ENCODE assay signal across 7 mouse cellular contexts in the genomic region with DNA sequence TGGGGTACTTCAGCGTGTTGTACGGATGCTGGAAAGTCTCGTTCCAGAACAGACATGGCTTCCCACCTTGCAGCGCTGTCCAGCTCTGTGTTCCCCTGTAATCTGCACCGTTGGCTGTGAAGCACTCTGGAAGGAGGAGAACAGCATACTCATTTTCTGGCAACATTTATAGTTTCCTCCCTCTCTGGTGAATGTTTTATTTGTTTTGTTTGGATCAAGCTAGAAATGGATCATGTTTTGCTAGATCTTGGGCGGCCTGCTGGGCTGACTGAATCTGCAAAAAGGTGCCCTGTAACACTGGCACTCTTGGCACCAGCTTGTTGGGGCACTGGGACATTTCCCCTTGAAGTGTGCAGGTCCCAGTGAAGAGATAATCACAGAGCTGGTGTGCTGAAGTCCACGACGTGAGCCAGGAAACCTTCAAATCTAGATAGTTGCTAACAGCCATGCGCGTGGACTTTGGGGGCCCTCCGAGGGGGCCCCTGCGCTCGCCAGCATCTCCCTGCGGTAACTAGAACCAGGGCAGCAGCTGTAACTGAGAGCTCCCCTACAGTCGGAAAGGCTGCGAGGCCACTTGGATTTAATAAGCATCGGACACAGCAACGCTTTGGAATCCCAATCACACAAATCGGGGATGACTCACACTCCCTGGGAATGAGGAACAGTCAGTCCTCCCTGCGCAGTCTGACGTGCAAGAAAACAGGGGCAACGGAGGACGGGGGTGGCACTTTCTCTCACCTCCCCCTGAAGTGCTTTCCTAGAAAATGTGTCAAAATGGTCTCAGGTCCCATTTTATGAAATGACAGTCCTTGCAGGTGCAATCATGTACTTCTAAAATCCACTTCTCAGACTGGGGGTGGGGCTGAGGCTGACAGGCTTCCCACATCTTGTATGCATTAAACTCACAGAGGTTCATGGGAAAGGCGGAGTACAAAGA. TPM values are rescaled to one million over a fixed set of nuclear protein-coding genes. Genes with fewer than 3 reads are reported as not detected.
DNase-seq lines count a peak whose midpoint lies in the region; ATAC-seq lines count a peak whose summit lies in the region.

No protein-coding gene starts in this region.

- H3K27ac ChIP-seq in forebrain, embryonic 10.5 days = peak overlapping the region; percentile 69
- peak overlapping the region; percentile 62; the same call in 1 of the 2 replicates for H3K27ac ChIP-seq in heart, embryonic 11.5 days (ENCODE audit: low read depth, low read length)
- peak overlapping the region; percentile 45; the same call in 1 of the 2 replicates for H3K27ac ChIP-seq in limb, embryonic 11.5 days (replicated peaks; ENCODE audit: low read depth, low read length)
- H3K27ac ChIP-seq in liver, embryonic 12.5 days = no peak overlapping the region

- no peaks in the 10 kb centered on the region for H3K27me3 ChIP-seq in forebrain, embryonic 10.5 days (ENCODE audit: poor library complexity, severe bottlenecking)
- no peaks in the 10 kb centered on the region for H3K27me3 ChIP-seq in heart, embryonic 11.5 days (ENCODE audit: control insufficient read depth, insufficient read depth, low read length)
- H3K27me3 ChIP-seq in limb, embryonic 11.5 days (ENCODE audit: control insufficient read depth, insufficient read depth, low read length) = no peaks in the 10 kb centered on the region
- H3K27me3 ChIP-seq in liver, embryonic 12.5 days (replicated peaks) = no peaks in the 10 kb centered on the region

- WGBS in forebrain, embryonic 10.5 days = 74% methylated on average over 24 of the region's 24 CpGs
- 50% methylated on average over 24 of the region's 24 CpGs for WGBS in heart, embryonic 11.5 days (ENCODE audit: insufficient replicate concordance)
- WGBS in limb, embryonic 11.5 days = 48% methylated on average over 24 of the region's 24 CpGs
- WGBS in liver, embryonic 12.5 days (ENCODE audit: insufficient replicate concordance) = 56% methylated on average over 24 of the region's 24 CpGs

- peak overlapping the region; percentile 51 for H3K4me2 ChIP-seq in heart, embryonic 11.5 days
- peak overlapping the region; percentile 29 for H3K4me2 ChIP-seq in limb, embryonic 11.5 days (ENCODE audit: low read depth, severe bottlenecking)
- H3K4me2 ChIP-seq in liver, embryonic 12.5 days = no peak overlapping the region

- DNase-seq in adrenal gland, postnatal 10 days = peak; percentile 53
- DNase-seq in forebrain, embryonic 10.5 days (ENCODE audit: extremely low spot score, low spot score) = no peak
- peak; percentile 66 for DNase-seq in kidney, adult 9 months
- peak; percentile 34 for DNase-seq in limb, embryonic 11.5 days (ENCODE audit: low spot score)
- DNase-seq in right cerebral cortex, postnatal 14 days = peak; percentile 38

- peaks cover 20% of the 10 kb centered on the region for H3K36me3 ChIP-seq in forebrain, embryonic 10.5 days (replicated peaks)
- H3K36me3 ChIP-seq in heart, embryonic 11.5 days (ENCODE audit: control insufficient read depth, insufficient read depth, low read length) = no peaks in the 10 kb centered on the region
- H3K36me3 ChIP-seq in limb, embryonic 11.5 days (ENCODE audit: control insufficient read depth, insufficient read depth, low read length) = peaks cover 7% of the 10 kb centered on the region; the same call in 1 of the 2 replicates
- H3K36me3 ChIP-seq in liver, embryonic 12.5 days = no peaks in the 10 kb centered on the region; the same call in 1 of the 2 replicates

- H3K4me3 ChIP-seq in forebrain, embryonic 10.5 days = peak overlapping the region; percentile 9; the same call in 1 of the 2 replicates
- H3K4me3 ChIP-seq in heart, embryonic 11.5 days (ENCODE audit: low read depth, low read length) = peak overlapping the region; percentile 12; the same call in 1 of the 2 replicates
- H3K4me3 ChIP-seq in limb, embryonic 11.5 days (ENCODE audit: low read depth, low read length) = no peak overlapping the region
- H3K4me3 ChIP-seq in liver, embryonic 12.5 days = no peak overlapping the region

- H3K4me1 ChIP-seq in forebrain, embryonic 10.5 days = peaks cover 59% of the 10 kb centered on the region
- peaks cover 41% of the 10 kb centered on the region for H3K4me1 ChIP-seq in heart, embryonic 11.5 days (ENCODE audit: control insufficient read depth, insufficient read depth, low read length)
- peaks cover 28% of the 10 kb centered on the region for H3K4me1 ChIP-seq in limb, embryonic 11.5 days (ENCODE audit: control insufficient read depth, insufficient read depth, low read length)
- H3K4me1 ChIP-seq in liver, embryonic 12.5 days = peaks cover 68% of the 10 kb centered on the region

- H3K9ac ChIP-seq in heart, embryonic 11.5 days (ENCODE audit: low read depth, low read length) = no peak overlapping the region
- no peak overlapping the region for H3K9ac ChIP-seq in limb, embryonic 11.5 days (ENCODE audit: low read length)
- H3K9ac ChIP-seq in liver, embryonic 12.5 days = no peak overlapping the region

- ATAC-seq in heart, embryonic 11.5 days (replicated peaks; ENCODE audit: insufficient number of reproducible peaks, low FRiP score, low TSS enrichment) = no peak
- no peak for ATAC-seq in limb, embryonic 11.5 days (ENCODE audit: insufficient number of reproducible peaks, low FRiP score, low TSS enrichment, low read depth)
- no peak for ATAC-seq in liver, embryonic 12.5 days

- H3K9me3 ChIP-seq in forebrain, embryonic 10.5 days = no peaks in the 10 kb centered on the region
- H3K9me3 ChIP-seq in heart, embryonic 11.5 days (replicated peaks; ENCODE audit: control insufficient read depth, low read length) = no peaks in the 10 kb centered on the region
- H3K9me3 ChIP-seq in limb, embryonic 11.5 days (ENCODE audit: control insufficient read depth, low read length) = no peaks in the 10 kb centered on the region
- no peaks in the 10 kb centered on the region for H3K9me3 ChIP-seq in liver, embryonic 12.5 days (replicated peaks)

RNA-seq across cellular contexts. Expression of gene Kremen1, which starts 17.3 kb away (rescaled TPM):
- 10 to 100 TPM; 20.4 to 27.0 TPM for total RNA-seq in adrenal gland, postnatal 10 days (2021)
- 11.4 TPM in 2 replicates for polyA plus RNA-seq in forebrain, embryonic 10.5 days (2016; fragmentation: Nextera tagmentation; extraction: Ambion mirVana)
- 16.3 and 21.7 TPM in 2 replicates for polyA plus RNA-seq in heart, embryonic 11.5 days (2014; fragmentation: Nextera tagmentation; extraction: Ambion mirVana)
- 10.3 and 13.6 TPM in 2 replicates for polyA plus RNA-seq in limb, embryonic 11.5 days (2014; fragmentation: Nextera tagmentation; extraction: Ambion mirVana)
- polyA plus RNA-seq in liver, embryonic 12.5 days (2016; fragmentation: Nextera tagmentation; extraction: Ambion mirVana) = 2.4 and 3.1 TPM in 2 replicates

Comparison
In these comparisons a context has a peak if more than half of its experiments do, and no peak if none do; other contexts are left out.
1. H3K4me3 ChIP-seq: peak in forebrain, embryonic 10.5 days (single experiment) and heart, embryonic 11.5 days (single experiment); none in limb, embryonic 11.5 days (single experiment) and liver, embryonic 12.5 days (single experiment).